Mouse (Mus musculus): ENCODE results near the gene Kmo. TPM values are rescaled to one million over a fixed set of nuclear protein-coding genes. Genes with fewer than 3 reads are reported as not detected.

Kmo gene
- polyA plus RNA-seq, 1 experiment from 2014 or later = 0.22 TPM

DNA sequence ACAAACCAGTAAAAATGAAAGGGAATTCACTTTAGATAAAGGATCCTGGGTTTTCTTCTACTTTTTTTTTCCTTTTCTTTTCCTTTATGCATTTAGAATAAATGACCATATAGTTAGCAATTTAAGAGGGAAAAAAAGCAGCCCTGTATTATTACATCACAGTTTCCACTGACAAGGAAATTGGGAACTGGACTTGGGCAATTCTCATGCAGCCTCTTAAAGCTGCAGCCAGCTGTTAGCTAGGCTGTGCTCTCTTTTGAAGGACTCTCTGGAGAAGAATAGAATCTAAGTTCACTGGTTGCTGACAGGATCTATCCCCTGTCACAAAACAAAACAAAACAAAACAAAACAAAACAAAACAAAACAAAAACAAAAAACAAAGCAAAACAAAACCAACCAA, 87.8 kb downstream of the Kmo start:
- Histone ChIP-seq H3K4me3 (no peak overlapping the region), H3K36me3 (no peaks in the 10 kb centered on the region), H3K27me3 (no peaks in the 10 kb centered on the region), H3K9ac (replicated peaks) (no peak overlapping the region), H3K27ac (replicated peaks) (no peak overlapping the region), H3K4me2 (replicated peaks) (no peak overlapping the region), H3K4me1 (no peaks in the 10 kb centered on the region), H3K9me3 (no peaks in the 10 kb centered on the region)
- ATAC-seq (ENCODE audit: low FRiP score, low read depth) = no peak

Other genes with a start within 250 kb of the Kmo start
- 5.1 and 7.3 TPM in 2 replicates for gene Rgs7, start 127.9 kb upstream of the Kmo start, polyA plus RNA-seq (2016; fragmentation: Nextera tagmentation; extraction: Ambion mirVana)
- gene Fh1, start 5.3 kb downstream of the Kmo start, polyA plus RNA-seq (2016; fragmentation: Nextera tagmentation; extraction: Ambion mirVana) = 74.7 and 82.6 TPM in 2 replicates
- 10.8 and 11.9 TPM in 2 replicates for gene Opn3, start 72.4 kb downstream of the Kmo start, polyA plus RNA-seq (2016; fragmentation: Nextera tagmentation; extraction: Ambion mirVana)
- 7.8 and 8.9 TPM in 2 replicates for gene Chml, start 72.5 kb downstream of the Kmo start, polyA plus RNA-seq (2016; fragmentation: Nextera tagmentation; extraction: Ambion mirVana)
- not detected in 2 replicates for gene Wdr64, start 78.2 kb downstream of the Kmo start, polyA plus RNA-seq (2016; fragmentation: Nextera tagmentation; extraction: Ambion mirVana)